Mouse (Mus musculus): Measurements from ENCODE around the gene Cxcl9. TPM values are rescaled to one million over a fixed set of nuclear protein-coding genes. Genes with fewer than 3 reads are reported as not detected.
A peak's percentile ranks its signal among the peaks of the same experiment; 100 is the strongest.
"Not testable (repeated sequence)": the region's sequence is repeated elsewhere in the genome, so short reads cannot be mapped to it uniquely, and the experiment has no call there.

Cxcl9 gene
- polyA plus RNA-seq, 1 experiment from 2014 or later = 0.35 TPM

- H3K36me3 ChIP-seq (replicated peaks; ENCODE audit: insufficient read depth, low read length) = no peaks in the 10 kb centered on the region
- 93% methylated on average over 5 of the region's 5 CpGs for WGBS (ENCODE audit: insufficient replicate concordance)
- no peaks in the 10 kb centered on the region for H3K9me3 ChIP-seq (ENCODE audit: low read length)
- no peak for DNase-seq
- no peak overlapping the region for H3K4me2 ChIP-seq (ENCODE audit: low read depth, low read length)
- TF ChIP-seq EP300 (IDR thresholded peaks at IDR 0.05; ENCODE audit: low read depth) (no peak), CTCF (IDR thresholded peaks at IDR 0.05; ENCODE audit: low read depth) (no peak)
- peaks cover 10% of the 10 kb centered on the region for H3K4me1 ChIP-seq (ENCODE audit: insufficient read depth)
- no peak for ATAC-seq
- no peaks in the 10 kb centered on the region for H3K27me3 ChIP-seq (ENCODE audit: insufficient read depth, low read length)
- no peak overlapping the region for H3K27ac ChIP-seq (ENCODE audit: low read depth)
- no peak overlapping the region for H3K4me3 ChIP-seq (ENCODE audit: low read depth, low read length)
- no peak overlapping the region for H3K9ac ChIP-seq (replicated peaks)
These were observed 36.1 kb upstream of the Cxcl9 start for GRCm38 (mm10) chr5:92364011-92364410.

DNA sequence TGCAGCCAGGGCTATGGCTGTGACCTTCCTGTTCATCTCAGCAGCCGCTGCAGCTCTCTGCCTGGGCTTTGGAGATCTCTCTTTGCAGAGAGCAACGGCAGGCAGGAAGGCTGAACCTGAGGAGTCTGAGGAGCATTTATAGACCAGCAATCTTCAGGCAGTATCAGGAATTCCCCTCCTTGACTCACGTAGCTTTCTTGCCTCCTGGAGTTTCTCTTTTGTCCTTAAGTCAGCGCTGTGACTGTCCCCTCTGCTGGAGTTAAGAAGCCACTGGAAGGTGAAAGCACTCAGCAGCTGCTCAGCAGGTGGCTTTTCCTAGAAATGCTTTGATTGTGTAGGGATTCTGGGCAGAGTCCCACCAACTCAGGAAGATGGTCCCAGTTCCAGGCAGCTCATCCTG is 35.3 kb upstream of the Cxcl9 start:
- TF ChIP-seq EP300 (IDR thresholded peaks at IDR 0.05; ENCODE audit: low read depth) (no peak), CTCF (IDR thresholded peaks at IDR 0.05; ENCODE audit: low read depth) (no peak)
- H3K9me3 ChIP-seq (ENCODE audit: low read length) = no peaks in the 10 kb centered on the region
- H3K36me3 ChIP-seq (replicated peaks; ENCODE audit: insufficient read depth, low read length) = no peaks in the 10 kb centered on the region
- peaks cover 7% of the 10 kb centered on the region; the same call in 1 of the 2 replicates for H3K4me1 ChIP-seq (ENCODE audit: insufficient read depth)
- no peak for DNase-seq
- 27% methylated on average over 4 of the region's 4 CpGs for WGBS (ENCODE audit: insufficient replicate concordance)
- H3K27me3 ChIP-seq (ENCODE audit: insufficient read depth, low read length) = no peaks in the 10 kb centered on the region
- H3K4me3 ChIP-seq (ENCODE audit: low read depth, low read length) = no peak overlapping the region
- H3K9ac ChIP-seq (replicated peaks) = no peak overlapping the region
- H3K4me2 ChIP-seq (ENCODE audit: low read depth, low read length) = no peak overlapping the region
- no peak for ATAC-seq
- no peak overlapping the region for H3K27ac ChIP-seq (ENCODE audit: low read depth)

DNA sequence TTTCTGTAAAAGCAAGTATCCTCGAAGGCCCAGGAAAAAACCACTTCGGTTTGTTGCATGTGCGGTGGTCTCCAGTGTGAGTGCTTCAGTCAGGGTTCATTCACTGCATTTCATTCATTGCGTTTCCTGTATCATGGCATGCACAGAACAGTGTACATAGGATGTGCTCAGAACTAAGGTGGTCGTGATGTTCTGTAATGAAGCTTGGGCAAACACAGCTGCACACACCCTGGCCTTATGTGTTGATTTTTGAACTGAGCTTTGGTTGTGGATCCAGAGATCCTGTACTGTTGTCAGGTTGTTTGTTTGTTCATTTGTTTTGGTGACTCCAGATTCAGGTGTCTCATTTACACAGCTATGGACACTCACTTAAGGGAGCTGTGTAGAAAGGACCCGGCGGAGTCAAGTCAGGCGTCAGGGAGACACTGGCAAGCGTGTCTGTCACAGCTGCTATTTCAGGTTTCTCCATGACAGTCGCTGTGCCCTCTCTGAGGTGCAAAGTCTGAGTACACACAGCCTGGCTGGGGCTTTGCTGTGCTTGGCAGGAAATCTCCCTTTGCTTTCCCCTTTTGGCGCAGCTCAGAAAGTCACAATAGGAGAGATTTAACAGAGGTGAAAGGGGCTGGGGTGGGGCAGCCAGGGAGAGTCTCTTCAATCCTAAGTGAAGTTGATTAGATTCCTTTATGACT is 31.0 kb upstream of the Cxcl9 start:
- H3K27ac ChIP-seq (ENCODE audit: low read depth) = peak overlapping the region; percentile 69
- DNase-seq = peak; percentile 40
- no peaks in the 10 kb centered on the region for H3K36me3 ChIP-seq (replicated peaks; ENCODE audit: insufficient read depth, low read length)
- 0 out of 2 replicates have a peak, but pooled peaks have one; percentile 1 for TF ChIP-seq CTCF (IDR thresholded peaks at IDR 0.05; ENCODE audit: low read depth)
- no peak for TF ChIP-seq EP300 (IDR thresholded peaks at IDR 0.05; ENCODE audit: low read depth)
- no peaks in the 10 kb centered on the region for H3K9me3 ChIP-seq (ENCODE audit: low read length)
- no peak overlapping the region for H3K4me3 ChIP-seq (ENCODE audit: low read depth, low read length)
- H3K4me2 ChIP-seq (ENCODE audit: low read depth, low read length) = no peak overlapping the region
- 63% methylated on average over 11 of the region's 11 CpGs for WGBS (ENCODE audit: insufficient replicate concordance)
- no peak overlapping the region for H3K9ac ChIP-seq (replicated peaks)
- ATAC-seq = peak; percentile 92
- H3K27me3 ChIP-seq (ENCODE audit: insufficient read depth, low read length) = no peaks in the 10 kb centered on the region
- H3K4me1 ChIP-seq (ENCODE audit: insufficient read depth) = 0 out of 2 replicates have a peak, but pooled peaks cover 1% of the 10 kb centered on the region

GRCm38 (mm10) chr5:92358033-92358432 is 30.2 kb upstream of the Cxcl9 start:
- no peak for TF ChIP-seq CTCF (IDR thresholded peaks at IDR 0.05; ENCODE audit: low read depth)
- TF ChIP-seq EP300 (IDR thresholded peaks at IDR 0.05; ENCODE audit: low read depth) = no peak
- Histone ChIP-seq H3K4me3 (ENCODE audit: low read depth, low read length) (no peak overlapping the region), H3K4me2 (ENCODE audit: low read depth, low read length) (no peak overlapping the region), H3K4me1 (ENCODE audit: insufficient read depth) (0 out of 2 replicates have a peak, but pooled peaks cover 5% of the 10 kb centered on the region), H3K9ac (replicated peaks) (no peak overlapping the region), H3K36me3 (replicated peaks; ENCODE audit: insufficient read depth, low read length) (no peaks in the 10 kb centered on the region), H3K27ac (ENCODE audit: low read depth) (no peak overlapping the region), H3K9me3 (ENCODE audit: low read length) (no peaks in the 10 kb centered on the region), H3K27me3 (ENCODE audit: insufficient read depth, low read length) (no peaks in the 10 kb centered on the region)
- WGBS (ENCODE audit: insufficient replicate concordance) = 16% methylated on average over 11 of the region's 12 CpGs
- ATAC-seq (no peak), DNase-seq (peak; percentile 50)

GRCm38 (mm10) chr5:92353517-92353916 is 25.6 kb upstream of the Cxcl9 start:
- Histone ChIP-seq H3K9ac (replicated peaks) (peak overlapping the region; percentile 61), H3K4me2 (ENCODE audit: low read depth, low read length) (peak overlapping the region; percentile 66), H3K4me1 (ENCODE audit: insufficient read depth) (peaks cover 11% of the 10 kb centered on the region), H3K4me3 (ENCODE audit: low read depth, low read length) (peak overlapping the region; percentile 54), H3K9me3 (ENCODE audit: low read length) (no peaks in the 10 kb centered on the region), H3K36me3 (replicated peaks; ENCODE audit: insufficient read depth, low read length) (no peaks in the 10 kb centered on the region), H3K27me3 (ENCODE audit: insufficient read depth, low read length) (no peaks in the 10 kb centered on the region), H3K27ac (ENCODE audit: low read depth) (peak overlapping the region; percentile 83)
- ATAC-seq (peak; percentile 83), DNase-seq (peak; percentile 69)
- no peak for TF ChIP-seq CTCF (IDR thresholded peaks at IDR 0.05; ENCODE audit: low read depth)
- no peak for TF ChIP-seq EP300 (IDR thresholded peaks at IDR 0.05; ENCODE audit: low read depth)
- 8% methylated on average over 10 of the region's 11 CpGs for WGBS (ENCODE audit: insufficient replicate concordance)

GRCm38 (mm10) chr5:92352716-92353115 is 24.8 kb upstream of the Cxcl9 start:
- H3K27me3 ChIP-seq (ENCODE audit: insufficient read depth, low read length); DNase-seq; H3K36me3 ChIP-seq (replicated peaks; ENCODE audit: insufficient read depth, low read length); ATAC-seq; H3K9me3 ChIP-seq (ENCODE audit: low read length); H3K9ac ChIP-seq (replicated peaks): not testable (repeated sequence)
- Histone ChIP-seq H3K4me1 (ENCODE audit: insufficient read depth) (peaks cover 19% of the 10 kb centered on the region), H3K4me2 (ENCODE audit: low read depth, low read length) (peak overlapping the region; percentile 66), H3K4me3 (ENCODE audit: low read depth, low read length) (peak overlapping the region; percentile 54), H3K27ac (ENCODE audit: low read depth) (peak overlapping the region; percentile 83)
- WGBS (ENCODE audit: insufficient replicate concordance) = 64% methylated on average over 4 of the region's 4 CpGs
